Mouse (Mus musculus) left cerebral cortex, adult 8-10 months (tissue): Measurements from ENCODE around the gene Dnajb5. TPM values are rescaled to one million over a fixed set of nuclear protein-coding genes. Genes with fewer than 3 reads are reported as not detected.
A peak's percentile ranks its signal among the peaks of the same experiment; 100 is the strongest.

Experiments
- DNase-seq, 2 experiments: peaks; one replicate each; pipeline ENCODE4 v3.0.0; 2022; ENCODE audit warnings: low spot score in 2 of 2
- total RNA-seq, 4 experiments: library from RNA; stranded (reverse); gene quantifications; 2 replicates each; pipeline ENCODE4 v1.2.4; 2022

The Dnajb5 gene
- total RNA-seq, 4 experiments from 2014 or later: 118 to 162 (median 149) TPM

DNA sequence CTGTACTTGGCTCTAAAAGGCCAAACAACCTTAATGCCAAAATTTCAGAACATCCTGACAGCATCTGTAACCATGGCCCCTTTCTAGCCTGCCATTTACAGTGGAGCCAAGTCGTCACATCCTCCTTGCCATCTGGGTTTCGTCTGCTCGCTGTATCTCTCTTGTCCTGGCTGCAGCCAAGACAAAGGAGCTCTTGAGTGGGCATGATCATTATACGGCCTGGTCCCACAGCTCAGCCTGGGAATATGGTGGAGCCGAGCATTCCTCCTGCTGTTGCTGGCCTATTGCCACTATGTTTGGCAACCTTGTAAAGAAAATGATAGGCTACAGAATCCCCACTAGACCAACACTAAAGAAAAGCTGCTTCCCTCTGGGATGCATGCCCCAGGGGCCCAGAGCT lies 6.3 kb upstream of the Dnajb5 start:
- no peak for DNase-seq

DNA sequence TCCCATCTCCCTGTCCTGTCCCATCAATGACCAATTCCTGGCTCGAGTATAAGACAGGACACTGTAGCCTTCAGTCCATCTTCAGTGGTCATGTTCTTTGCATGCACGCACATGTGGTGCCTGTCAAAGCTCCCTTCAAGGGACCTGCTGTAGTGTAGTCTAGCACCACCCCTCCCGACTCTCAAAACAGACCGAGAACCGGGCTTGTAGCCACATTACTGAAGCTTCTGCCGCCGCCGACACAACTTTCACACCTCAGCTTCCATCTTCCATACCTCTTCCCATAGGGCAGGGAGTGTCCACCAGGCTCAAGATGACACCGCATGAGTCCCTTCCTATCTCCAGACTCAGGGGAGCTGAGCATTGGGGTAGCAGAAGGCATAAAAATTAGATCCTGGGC lies 5.4 kb upstream of the Dnajb5 start:
- peak in 1 of 2 experiments; percentile 23 for DNase-seq

DNA sequence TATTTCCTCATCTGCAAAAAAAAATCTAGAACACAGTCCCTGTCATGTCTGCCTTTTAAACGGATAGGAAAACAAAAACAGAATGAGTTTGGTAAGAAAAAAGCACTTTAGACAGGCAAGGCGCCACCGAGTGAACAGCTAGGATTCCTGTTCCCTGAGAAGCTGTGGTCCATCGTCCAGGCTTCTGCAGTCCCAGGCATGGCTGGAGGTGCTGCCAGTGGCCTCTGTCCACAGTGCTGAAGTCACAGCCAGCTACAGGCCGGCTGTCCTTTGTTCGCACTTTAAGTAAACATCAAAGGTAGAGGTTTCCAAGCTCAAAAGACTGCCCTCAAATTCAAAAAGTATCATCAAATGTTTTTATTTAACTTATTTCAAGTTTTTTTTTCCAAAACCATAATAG lies 4.6 kb upstream of the Dnajb5 start:
- DNase-seq: no peak

DNA sequence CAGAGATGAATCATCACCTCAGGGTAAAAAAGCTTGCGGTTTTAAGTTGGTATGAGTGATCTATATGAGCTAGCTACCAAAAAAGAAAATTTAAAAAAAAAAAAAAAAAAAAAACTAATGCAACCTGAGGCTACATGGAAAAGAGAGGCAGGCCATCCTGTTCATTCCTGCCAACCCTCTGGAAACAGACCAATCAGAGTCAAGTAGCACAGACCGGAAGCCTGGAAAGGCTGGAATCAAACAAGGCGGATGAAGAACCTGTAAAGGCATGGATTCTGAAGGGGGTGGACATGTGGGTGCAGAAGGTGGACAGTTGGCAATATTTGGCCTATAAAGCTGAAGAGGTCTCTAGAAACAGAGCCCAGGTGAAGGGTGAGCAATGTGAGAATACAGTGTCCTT lies 4.2 kb upstream of the Dnajb5 start:
- no peak for DNase-seq

DNA sequence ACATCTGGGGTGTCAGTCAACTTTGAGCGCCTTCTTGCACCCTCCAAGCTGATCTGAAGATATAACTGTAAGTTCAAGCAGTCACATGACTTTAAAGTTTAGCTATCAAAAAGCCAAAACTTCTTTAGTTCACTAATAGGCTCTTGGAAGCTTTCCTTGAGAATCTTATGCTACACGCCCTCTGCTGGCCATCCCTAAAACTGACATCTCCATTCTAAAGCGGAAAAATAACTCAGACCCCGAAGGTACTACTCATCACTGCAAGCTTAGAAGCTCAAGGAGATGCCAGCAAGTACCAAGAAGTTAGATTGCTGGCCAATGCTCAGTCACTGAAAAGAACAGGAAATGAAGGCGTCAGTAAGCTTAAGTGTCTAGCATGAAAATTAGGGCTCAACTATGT lies 3.7 kb upstream of the Dnajb5 start:
- peak in 1 of 2 experiments; percentile 55 for DNase-seq

DNA sequence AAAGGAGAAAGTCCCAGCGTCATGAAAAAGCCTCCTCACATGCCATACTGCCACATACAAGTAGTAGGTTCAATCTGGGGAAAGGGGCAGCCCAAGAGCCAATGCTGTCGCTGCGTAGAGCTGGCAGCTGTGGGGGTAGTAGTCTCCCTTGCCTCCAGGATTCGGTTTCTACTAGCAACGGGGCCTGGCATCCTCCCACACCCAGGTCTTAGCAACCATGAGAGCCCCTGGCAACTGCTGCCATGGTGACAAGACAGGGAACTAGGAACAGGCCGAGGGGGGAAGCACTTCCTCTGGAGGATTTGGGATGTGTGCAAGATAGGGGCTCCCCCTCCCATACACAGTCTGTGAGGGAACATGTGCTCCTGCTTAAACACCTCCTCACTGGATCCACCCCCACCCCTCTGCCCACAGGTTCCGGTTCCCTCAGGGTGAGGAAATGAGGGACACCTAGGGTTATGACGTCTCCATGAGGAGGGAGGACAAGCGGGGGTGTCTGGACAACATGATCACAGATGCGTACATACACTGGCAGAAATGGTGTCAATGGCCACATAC lies 2.8 kb upstream of the Dnajb5 start:
- DNase-seq: peak; percentile 67 to 95

DNA sequence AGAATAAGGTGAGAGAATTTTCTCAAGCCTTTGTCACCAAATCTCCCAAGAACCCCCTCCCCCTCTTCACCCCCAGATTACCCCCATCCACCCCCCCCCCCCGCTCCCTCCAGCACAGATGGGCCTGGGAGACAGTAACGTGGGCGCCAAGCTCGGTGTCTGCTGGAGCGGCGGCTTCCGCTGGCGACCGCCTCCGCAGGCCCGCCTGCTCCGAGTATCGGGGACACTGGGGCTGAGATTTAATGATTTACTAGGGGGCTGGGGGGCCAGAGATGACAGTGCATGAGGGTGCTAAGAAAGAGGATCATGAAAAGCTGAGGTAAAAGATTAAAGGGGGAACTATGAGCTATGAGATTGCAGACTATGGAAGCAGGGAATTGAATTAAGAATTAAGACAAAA lies 1.1 kb upstream of the Dnajb5 start:
- DNase-seq: no peak

DNA sequence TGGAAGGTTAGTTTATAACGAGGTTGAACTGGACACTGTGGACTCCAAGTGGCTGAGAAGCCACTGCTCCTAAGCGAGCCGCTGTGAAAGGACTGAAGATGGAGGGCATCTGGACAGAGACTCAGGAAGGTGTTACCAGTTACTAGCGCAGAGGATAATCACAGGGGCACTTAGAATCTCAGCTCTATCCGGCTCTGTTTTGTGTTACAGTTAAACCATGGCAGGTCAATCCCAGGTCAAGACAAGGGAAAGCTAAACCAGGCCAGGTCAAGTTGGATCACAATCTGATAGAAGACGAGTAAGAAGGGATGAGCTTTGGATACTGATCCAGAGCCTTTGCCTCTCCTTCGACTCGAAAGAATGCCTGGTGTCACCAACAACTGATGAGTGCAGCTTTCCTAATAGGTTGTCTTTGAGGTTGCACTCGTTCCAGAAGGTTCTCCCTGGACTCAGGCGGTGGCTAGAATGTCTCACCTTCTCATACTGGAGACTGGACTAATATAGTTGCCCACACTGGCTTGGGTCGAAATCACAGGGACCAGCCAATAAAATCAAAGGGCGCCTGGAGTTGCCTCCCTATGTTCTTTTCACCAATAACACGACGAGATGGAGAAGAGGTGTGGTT lies 451 bp upstream of the Dnajb5 start:
- no peak for DNase-seq

DNA sequence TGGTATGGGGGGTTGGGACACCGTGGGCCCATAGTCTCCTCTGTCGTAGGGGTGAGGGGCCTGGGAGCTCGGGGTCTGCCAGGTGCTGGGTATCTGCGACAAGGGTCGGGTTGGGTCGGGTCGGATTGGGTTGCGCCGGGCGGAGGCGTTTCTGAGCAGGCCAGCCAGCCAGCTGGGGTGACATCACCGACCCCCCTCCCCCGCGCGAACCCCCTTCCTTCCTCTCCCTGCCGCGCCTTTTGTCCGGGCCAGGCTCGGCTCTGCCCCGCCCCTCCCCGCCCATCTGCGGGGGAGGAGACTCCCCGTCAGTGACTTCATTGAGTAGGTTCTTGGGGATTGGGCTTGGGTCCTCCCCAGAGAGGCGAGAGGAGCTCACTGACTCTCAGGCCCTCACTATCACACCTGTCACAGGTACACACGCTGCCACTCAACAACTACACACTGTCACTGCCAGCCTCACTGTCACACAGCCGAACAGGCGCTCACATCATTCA lies 498 bp downstream of the Dnajb5 start:
- DNase-seq: peak; percentile 78 to 92

DNA sequence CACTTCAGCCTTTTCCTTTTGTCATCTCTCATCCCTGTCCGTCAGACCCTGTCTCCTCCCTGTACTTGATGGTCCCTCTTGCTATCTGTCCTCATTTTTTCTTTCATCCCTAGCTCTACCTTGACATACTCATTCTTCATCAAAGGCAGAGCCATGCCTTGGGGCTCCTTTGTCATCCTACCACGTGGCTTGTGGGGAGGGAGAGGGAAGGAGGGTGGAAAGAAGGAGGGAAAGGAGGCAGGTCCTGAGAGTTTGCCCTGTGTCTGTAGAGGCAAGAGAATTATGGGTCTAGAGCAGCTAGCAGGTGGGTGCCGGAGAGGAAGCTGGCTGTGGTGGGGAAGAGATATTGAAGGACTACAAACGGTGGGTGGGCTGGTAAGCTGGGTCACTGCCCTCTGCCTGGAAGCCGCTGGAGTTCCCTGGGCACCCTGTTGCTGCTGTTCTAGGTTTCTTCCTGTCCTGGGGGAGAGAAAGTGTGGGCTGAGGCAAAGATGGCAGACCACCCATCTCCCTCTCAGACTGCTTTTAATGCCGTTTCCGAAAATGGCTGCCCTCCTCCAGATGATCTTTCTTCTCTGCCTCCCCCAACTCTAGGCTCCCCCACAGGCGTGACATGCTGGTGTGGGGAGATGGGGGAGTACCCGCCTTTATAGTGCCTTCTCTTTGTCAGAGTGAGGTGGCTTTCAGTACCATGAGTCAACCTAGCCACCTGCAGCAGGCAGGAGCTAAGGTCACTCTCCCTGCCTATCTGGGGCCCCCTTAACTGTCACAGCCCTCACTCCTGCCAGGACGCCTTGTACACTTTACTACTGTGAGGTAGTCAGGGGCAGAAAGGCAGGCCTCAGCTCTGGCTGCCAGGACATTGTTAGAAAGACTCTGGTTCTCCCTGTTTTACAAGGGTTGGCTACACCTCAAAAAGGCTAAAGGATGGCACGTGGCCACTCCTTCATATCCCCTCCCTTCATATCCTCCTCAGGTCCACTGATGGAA lies 1.9 kb downstream of the Dnajb5 start:
- no peak for DNase-seq

DNA sequence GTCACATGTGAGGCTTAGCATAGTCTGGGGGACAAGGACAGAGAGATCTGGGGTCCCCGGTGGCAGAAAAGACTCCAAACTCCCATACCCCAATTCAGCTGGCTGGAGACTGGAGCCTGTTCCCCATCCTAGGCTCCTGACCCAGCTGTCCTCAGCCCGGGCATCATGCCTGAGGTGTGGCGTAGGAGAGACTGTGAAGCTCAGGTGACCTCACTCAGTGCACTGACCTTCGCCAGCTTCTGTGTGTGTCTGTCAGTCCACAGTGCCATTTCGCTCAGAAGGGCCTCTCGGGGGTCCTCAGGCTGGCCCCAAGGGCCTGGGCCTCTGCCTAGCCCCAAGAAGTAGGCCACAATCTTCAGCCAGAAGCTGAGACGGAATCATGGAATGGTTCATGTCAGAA lies 2.9 kb downstream of the Dnajb5 start:
- DNase-seq: no peak

DNA sequence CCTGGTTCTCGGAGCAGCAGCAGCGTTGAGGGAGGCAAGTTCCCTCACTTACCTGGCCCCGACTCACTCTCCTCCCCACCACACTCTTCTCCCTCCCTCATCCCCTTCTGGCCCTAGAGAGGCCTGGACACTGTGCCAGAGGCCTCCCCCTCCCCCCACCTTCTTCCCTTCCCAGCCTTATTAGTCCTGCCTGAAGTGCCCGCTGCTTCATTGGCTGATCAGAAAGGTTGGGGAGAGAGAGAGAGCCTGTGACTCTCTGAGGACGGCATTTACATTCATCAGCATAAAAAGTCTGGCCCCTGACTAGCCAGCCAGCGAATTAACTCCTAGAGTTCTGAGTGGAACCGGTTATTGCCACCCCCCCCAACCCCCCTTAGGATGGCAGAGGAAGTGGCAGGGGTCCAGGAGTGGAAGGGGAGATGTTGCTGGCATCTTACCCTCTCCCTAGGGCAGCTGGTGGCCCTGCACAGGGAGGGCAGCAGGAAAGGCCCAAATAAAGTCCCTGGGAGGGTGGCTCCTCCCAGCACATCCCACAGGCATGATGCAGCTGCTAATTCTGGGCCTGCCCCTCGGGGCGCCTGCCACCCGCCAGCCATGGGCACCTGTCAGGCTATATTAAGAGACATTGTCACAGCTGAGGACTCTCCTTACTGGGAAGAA lies 4.0 kb downstream of the Dnajb5 start:
- peak in 1 of 2 experiments; percentile 68 for DNase-seq

DNA sequence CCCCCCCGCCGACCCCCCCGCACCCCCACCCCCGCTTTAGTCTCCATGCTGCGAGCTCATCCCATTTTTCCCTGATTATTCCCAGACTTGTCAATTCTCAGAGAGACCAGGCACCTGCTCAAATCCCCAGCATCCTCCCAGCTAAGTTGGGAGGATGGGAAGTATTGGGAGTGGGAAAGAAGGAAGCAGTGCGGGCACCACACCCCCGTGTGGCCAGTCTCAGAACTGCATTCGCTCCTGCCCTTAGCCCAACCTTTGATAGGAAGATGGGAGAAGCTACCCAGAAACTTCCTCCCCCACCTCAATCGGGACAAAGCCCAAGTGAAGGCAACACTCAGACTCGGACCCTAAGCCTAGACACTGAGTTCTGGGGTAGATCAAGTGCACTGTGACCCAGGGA lies 4.7 kb downstream of the Dnajb5 start:
- DNase-seq: peak; percentile 64 to 85

DNA sequence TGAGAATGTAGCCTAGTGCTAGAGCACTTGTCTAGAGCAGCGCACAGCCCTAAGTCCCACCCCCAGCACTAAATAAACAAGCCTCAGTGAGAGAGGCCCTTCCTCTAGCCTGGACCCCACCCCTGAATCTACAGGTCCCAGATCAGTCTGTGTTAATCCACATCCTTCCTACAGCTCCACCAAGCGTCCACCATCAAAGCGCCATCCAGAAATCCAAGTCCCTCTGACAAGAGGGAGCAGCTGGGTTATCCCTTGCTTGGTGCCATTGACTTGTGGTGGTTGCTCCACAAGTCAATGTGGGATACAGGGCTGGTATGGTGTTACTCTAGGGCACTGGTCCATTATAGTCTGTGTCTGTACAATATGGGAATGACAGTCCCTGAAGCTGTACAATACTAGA lies 5.6 kb downstream of the Dnajb5 start:
- DNase-seq: no peak

DNA sequence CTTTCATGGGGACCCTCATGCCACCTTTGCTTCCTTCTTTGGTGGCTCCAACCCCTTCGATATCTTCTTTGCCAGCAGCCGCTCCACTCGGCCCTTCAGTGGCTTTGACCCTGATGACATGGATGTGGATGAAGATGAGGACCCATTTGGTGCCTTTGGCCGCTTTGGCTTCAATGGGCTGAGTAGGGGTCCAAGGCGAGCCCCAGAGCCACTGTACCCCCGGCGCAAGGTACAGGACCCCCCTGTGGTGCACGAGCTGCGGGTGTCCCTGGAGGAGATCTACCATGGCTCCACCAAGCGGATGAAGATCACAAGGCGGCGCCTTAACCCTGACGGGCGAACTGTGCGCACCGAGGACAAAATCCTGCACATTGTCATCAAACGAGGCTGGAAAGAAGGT lies 7.0 kb downstream of the Dnajb5 start:
- DNase-seq: no peak

DNA sequence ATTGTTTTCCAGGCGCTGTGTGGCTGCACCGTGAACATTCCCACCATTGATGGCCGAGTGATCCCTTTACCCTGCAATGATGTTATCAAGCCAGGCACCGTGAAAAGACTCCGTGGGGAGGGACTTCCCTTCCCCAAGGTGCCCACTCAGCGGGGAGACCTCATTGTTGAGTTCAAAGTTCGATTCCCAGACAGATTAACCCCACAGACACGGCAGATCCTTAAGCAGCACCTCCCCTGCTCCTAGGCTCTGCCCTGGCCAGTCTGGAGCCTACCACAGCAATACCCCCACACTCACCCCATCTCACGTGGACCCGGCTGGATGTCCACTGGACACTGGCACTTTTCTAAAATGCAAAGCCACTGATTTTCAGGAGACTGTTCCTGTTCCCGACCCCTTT lies 7.7 kb downstream of the Dnajb5 start:
- DNase-seq: no peak

DNA sequence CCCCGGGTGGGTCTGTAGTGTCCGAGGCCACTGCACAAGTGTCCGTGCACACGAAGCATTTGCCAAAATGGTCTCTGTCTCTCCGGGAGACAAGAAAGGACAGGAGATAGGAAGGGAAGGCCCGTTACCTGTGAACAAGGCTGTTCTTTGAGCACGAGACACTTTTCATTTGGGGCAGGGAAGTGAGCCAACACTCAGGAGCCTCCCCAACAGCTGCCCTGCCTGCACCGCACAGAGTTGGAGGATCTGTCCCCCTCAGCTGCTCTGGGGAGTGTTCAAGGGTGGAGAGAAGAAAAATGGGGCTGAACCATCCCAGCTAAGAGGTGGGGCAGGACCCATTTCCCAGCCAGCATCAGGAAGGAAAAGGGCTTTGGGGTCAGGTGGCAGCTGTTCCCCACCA lies 8.4 kb downstream of the Dnajb5 start:
- no peak for DNase-seq

DNA sequence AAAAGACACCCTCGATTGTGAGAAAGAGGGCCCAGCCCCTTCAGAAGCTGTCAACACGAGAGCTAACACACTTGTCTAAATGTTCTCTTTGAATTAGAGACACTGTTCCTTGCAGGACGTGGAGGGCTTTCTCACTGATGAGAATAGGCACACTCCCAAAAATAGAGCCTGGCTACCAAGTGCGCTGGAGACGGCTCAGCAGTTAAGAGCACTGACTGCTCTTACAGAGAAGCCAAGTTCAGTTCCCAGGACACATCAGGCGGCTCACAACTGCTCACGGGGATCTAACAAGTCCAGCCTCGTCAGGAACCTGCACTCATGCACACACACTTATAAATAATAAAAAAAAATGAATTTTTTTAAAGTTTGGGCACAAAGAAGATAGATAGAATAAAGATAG lies 9.3 kb downstream of the Dnajb5 start:
- DNase-seq: no peak

DNA sequence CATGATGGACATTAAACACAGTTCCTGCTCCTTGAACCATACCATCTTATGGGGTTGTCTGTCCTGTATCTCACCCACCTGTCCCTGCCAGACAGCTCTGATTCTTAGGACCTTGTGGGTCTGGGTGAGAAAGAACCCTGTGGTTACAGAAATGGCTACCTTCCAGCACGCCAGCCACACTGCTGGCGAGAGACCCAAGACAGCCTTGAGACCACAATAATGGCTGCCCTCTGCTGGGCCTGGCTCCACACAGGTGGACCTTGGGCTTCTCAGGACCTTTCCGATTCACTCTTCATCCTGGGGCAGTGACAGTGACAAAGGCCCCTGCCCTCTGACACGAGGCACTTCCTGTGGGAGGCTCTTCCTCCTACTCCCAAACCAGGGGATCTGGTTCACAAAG lies 9.8 kb downstream of the Dnajb5 start:
- peak in 1 of 2 experiments; percentile 18 for DNase-seq

DNA sequence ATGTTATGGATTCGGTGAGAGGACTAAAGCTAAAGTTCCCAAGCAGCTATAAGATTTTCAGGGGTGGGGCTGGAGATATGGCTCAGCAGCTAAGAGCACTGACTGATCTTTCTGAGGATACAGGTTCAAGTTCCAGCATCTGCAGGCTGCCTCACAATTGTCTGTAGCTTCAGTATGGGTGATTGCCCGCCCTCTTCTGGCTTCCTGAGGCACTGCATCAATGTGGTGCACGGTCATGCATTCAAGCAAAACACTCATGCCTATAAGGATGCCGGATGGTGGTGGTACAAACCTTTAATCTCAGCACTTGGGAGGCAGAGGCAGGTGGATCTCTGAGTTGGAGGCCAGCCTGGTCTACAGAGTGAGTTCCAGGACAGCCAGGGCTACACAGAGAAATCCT lies 12.0 kb downstream of the Dnajb5 start:
- DNase-seq: peak in 1 of 2 experiments; percentile 46

DNA sequence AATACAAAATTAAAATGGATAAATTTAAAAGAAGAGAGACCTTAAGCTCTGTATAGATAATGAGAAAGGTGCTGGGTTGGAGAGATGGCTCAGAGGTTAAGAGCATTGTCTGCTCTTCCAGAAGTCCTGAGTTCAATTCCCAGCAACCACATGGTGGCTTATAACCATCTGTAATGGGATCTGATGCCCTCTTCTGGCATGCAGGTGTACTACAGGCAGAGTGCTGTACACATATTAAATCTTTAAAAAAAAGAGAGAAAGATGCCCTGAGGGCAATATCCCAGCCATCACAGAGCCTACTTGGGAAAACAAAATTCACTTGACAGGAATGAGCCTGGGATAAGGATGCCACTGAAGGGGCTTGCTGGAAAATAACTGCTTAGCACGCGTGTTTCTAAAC lies 13.9 kb downstream of the Dnajb5 start:
- DNase-seq: no peak
